Mouse (Mus musculus): Measurements from ENCODE around the gene Cisd3.
"Not testable (repeated sequence)": the region's sequence is repeated elsewhere in the genome, so short reads cannot be mapped to it uniquely, and the experiment has no call there.

The Cisd3 gene

DNA sequence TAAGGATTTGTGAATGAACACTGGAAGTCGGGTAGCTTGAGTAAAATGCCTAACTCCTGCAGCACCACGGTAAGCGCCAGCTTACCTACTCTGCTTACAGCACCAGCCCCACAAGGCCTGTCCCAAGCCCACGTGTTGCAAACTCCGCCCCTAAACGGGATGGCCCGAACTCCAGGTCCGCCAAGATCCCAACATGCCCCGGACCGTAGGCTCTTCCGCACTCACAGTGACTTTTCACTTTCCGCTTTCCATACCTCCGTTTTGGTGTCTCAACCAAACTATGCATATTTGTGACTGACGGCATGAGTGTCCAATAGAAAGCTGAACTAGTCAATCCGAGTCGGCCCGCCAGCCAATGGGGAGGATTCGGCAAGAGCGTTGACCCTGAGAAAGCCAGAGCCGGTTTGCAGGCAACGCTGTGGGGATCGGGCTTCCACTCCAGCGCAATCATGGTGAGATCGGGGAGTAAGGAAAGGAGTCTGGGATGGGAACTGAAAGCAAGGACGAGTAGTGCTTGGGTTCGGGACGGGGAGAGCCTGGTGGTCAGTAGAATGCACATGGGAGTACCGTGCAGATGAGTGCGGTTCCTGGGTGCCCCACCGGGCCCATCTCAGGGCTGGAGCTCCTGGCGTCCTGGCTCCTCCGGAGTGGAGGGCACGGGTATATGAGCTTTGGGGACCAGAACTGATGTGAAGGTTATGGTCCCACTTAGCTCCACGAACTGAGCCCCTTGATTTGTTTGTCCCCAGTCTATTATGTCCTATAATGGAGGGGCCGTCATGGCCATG is 17.6 kb downstream of the Cisd3 start, which contains the start of gene Psmb3:
Psmb3 (plus strand) TSS at position 361 of the 788 bp plus-strand sequence.
- peak; percentile 88 for ATAC-seq (ENCODE audit: insufficient number of reproducible peaks, low FRiP score, low TSS enrichment)

DNA sequence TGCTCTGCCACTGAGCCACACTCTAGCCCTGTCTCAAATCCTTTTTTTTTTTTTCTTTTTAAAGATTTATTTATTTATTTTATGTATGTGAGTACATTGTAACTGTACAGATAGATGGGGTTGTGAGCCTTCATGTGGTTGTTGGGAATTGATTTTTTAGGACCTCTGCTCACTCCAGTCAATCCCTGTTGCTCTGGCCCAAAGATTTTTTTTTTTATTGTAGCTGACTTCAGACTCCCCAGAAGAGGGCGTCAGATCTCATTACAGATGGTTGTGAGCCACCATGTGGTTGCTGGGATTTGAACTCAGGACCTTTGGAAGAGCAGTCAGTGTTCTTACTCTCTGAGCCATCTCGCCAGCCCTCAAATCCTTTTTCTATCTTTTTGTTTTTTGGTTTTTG is 24.4 kb downstream of the Cisd3 start:
- not testable (repeated sequence) for ATAC-seq (ENCODE audit: insufficient number of reproducible peaks, low FRiP score, low TSS enrichment)

DNA sequence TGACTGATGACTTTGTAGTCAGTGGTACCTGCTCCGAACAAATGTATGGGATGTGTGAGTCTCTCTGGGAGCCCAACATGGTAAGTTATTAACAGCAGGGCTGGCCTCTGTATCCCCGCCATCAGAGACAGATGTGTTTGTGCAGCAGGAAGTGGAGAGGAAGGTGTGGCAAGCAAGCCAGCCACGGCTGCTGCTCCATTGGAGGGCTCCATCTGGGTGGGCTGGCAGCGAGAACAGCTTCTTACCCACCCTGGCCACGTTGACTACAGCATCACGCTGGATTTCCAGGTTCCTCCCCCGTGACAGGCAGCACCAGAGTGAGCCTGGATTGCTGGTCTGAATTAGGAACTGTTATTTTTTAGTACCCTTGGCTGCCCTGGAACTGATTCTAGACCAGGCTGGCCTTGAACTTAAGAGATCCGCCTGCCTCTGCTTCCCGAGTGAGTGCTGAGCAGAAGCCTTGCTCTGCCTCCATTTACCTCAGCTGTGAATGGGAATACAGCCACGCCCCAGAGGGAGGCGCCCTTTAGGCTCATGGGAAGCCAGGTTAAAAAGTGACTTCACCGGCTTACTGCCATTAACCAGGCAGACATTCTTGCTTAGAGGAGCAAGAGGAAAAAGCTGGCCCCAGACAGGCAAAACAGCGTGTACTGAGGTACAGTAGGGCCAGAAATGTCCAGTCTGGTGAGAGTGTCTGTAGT is 25.7 kb downstream of the Cisd3 start:
- no peak for ATAC-seq (ENCODE audit: insufficient number of reproducible peaks, low FRiP score, low TSS enrichment)

DNA sequence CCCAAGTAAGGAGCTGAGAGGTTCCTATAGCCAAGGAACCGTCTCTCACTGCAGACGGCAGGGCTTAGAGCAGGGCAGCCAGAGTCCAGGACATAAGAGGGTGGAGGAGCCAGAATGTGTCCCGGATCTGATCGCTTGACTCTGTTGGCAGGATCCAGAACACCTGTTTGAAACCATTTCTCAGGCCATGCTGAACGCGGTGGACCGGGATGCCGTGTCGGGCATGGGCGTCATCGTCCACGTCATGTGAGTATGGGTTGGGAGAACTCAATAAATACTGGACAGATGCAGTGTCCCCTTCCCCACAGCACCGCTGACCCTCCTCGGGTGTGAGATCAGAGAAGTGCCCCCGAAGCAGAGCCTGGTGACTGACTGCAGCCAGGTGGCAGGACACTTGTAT is 26.7 kb downstream of the Cisd3 start:
- no peak for ATAC-seq (ENCODE audit: insufficient number of reproducible peaks, low FRiP score, low TSS enrichment)

DNA sequence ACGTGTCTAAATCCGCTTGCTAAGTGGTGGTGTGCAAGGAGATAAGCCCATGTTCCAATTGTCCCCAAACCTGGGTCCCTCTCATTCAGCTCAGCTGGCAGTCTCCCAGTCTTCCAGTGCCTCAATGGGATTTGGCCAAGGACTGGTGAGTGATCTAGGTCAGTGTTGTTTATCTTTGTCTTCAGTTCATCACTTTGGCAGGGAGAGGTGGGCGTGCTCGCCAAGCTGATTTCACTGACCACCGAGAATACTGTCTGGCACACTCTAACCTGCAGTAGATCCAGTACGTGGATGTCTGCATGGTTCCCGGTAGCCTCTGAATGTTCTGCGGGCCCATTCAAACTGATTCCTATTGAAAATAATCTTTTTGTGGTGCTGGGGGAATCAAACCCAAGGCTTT is 28.3 kb downstream of the Cisd3 start:
- ATAC-seq (ENCODE audit: insufficient number of reproducible peaks, low FRiP score, low TSS enrichment) = no peak

DNA sequence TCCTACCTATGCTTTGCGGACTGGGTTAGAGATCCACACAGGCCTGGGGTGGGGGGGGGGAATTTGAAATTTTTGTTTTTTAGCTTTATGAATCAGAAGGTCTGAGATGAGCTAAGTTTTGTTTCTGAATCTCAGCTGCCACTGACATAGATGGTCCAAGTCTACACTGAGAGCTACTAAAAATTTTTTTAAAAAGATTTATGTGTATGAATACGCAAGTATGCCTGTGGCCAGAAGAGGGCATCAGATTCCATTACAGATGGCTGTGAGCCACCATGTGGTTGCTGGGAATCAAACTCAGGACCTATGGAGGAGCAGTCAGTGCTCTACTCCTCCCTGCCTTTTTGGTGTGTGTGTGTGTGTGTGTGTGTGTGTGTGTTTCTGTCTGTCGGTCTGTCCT is 28.7 kb downstream of the Cisd3 start:
- no peak for ATAC-seq (ENCODE audit: insufficient number of reproducible peaks, low FRiP score, low TSS enrichment)

DNA sequence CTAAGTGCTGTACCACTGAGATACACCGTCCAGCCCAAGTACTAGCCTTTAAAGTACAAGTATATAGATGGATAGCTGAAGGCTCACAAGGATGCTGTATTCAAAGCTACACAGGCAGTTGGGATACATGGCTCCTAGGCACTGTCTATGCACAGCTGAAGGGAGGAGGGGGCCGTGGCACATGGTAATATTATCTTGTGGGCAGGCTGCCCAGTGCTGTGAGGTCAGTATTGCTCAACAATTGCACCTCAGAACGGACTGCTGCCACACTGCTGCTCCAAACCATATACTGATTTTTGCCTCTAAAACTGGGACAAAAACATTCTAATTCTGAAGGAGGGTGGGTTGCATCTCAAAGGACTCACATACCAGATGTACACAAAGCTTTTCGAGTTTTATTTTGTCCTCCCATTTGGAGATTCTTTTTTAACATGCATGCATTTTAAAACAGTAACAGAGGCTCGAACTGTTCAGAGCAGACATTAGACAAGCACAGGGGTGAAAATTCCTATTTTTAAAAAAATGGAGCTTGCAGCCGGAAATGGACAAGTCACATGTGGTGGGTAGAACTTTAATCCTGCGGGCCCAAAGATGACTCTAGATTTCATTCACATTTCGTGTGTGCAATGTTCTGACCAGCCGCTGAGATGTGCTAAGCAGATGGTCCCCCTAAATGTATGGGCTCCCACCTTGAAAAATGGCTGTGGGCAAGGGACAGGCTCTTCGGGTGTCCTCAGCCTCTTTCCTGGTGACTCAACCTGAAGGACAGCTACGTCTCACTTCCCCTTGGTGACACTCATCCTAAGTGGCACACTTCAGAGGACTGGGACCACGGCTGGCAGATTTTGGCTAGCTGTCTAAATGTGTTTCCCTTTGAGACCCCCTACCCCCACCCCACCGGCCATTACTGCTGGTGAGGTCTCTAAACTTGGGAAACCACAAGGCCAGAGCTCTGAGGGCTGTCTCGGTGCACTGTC is 29.4 kb downstream of the Cisd3 start:
- ATAC-seq (ENCODE audit: insufficient number of reproducible peaks, low FRiP score, low TSS enrichment) = no peak

DNA sequence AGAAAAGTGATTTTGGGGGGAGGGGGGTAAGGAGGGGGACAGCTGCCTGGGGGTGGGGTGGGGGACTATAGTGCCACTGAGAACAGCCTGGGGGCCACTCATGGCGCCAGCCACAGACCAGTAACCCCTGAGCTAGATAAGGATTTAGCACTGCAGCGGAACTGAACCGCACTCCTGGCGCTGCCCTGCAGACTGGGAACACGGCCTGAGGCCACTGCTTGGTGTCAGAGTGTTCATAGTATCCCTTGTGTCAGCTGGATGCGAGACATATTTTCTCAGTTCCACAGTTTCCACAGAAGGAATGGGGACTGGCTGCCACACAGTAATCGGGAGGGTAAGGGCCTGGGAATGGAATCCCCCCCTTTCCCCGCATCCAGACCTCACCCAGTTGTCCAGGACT is 30.4 kb downstream of the Cisd3 start:
- no peak for ATAC-seq (ENCODE audit: insufficient number of reproducible peaks, low FRiP score, low TSS enrichment)

DNA sequence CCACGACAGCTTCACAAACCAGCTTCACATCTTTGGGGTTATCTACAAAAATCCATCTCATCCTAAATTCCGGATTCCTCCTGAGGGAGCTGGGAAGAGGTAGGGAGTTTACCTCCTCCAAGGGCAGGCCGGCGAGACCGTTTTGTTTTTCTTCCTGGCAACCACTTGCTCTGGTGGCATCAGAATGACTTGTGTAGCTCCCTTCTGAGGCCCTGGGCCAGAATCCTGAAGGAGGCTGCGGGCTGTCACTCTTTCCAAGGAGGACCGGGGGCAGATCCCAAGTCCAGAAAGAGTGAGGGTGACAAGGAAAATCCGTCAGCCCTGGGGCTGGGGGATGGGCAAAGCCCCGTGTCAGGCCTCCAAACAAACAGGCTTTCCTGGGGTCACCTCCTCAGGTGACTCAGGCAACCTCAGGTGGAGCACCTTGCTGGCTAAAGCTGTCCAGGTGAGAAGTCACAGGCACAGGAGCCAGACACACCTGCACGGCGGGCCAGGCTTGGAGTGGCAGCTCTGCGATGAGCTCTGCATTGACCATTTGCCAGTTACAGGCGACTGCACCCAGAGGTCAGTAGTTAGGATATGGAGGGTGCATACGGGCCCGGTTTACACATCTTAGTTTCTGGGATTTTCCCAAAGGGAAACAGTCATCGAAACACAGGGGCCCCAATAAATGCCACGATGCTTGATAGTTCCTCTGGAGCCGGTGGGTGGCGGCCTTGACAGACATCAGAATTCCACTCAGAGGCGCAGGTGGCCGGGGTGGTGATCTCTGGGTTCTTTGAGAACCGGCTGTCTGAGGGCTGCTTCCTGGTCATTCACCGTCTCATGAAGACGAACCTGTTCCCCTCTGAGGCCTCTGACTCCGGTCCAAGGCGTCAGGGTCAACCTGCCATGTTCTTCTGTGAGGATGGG is 32.0 kb downstream of the Cisd3 start:
- ATAC-seq (ENCODE audit: insufficient number of reproducible peaks, low FRiP score, low TSS enrichment) = no peak

DNA sequence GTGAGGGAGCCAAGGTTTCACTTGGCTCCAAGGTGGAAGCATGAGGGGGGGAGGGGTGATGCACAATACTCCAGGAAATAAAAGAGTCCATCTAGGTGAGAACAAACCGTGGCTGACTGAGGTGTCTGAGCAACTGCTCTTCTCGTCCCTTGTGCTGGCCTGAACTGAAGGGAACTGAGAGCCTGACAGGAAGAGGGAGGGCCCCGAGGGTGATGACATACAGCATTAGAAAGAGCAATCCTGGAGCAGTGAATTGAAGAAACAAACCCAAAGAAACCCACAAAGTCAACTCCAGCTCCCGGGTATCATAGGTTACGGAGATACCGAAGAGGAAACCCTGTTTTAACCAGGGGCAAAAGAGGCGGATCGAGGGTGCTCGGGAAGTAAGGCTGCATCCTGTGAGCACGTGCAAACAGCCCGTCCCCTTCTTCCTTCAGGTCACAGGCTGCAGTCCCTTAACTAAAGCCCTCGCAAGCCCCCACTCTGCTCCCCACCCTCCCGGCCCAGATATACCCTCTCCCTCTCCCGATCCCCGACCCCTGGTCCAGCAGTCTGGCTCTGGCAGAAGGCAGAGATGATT is 32.7 kb downstream of the Cisd3 start:
- no peak for ATAC-seq (ENCODE audit: insufficient number of reproducible peaks, low FRiP score, low TSS enrichment)

DNA sequence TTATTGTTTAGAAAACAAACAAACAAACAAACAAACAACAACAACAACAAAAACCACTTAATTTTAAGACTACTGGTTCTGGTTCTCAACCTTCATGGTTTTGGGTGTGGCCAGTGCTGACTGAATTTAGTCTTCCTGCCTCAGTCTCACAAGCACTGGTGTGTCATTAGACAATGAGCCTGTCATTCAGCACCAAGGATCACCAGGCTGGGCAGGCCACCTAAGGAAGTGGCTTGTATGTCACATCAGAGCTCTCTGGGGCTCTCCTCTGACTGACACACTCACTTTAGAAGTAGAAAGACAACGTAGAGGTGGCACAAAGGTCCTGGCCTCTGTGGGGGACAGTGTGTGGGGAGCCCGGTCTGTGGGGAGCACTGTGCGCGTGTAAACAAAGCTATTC is 33.4 kb downstream of the Cisd3 start:
- ATAC-seq (ENCODE audit: insufficient number of reproducible peaks, low FRiP score, low TSS enrichment) = no peak

DNA sequence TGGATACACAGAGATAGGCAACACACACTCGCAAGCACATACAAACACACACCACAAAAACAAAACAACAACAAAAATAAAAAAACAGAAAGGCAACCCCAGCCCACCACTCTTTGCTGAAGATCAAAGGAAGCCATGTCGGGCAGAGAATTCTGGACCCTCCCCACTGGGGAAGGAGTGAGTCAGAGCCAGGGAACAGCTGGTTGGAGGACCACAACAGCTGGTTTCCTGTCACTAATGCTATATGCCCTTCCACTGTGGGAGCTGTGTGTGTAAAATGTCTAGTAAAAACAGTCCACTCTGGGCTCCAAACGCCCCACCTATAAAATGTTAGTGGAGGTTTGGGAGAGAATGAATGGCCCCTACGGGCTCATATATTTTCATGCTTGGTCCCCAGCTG is 35.7 kb downstream of the Cisd3 start:
- ATAC-seq (ENCODE audit: insufficient number of reproducible peaks, low FRiP score, low TSS enrichment) = no peak

DNA sequence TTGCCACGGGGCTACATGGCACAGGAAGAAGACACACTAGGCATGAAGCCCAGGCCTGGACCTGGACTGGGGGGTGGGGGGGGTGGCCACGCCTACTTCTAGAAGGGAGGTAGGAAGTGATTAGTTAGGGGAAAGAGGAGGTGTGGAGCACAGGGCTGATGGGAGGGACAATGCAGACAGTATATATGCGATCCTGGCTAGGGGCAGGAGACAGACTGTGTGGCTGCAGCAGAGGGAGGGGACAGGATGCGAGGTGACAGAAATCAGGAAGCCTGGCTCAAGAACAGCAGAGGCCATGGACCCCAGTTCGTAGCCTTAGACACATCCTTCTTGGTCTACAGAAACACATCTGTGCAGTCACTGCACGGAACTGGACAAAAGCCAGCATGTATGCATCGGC is 38.1 kb downstream of the Cisd3 start:
- no peak for ATAC-seq (ENCODE audit: insufficient number of reproducible peaks, low FRiP score, low TSS enrichment)

DNA sequence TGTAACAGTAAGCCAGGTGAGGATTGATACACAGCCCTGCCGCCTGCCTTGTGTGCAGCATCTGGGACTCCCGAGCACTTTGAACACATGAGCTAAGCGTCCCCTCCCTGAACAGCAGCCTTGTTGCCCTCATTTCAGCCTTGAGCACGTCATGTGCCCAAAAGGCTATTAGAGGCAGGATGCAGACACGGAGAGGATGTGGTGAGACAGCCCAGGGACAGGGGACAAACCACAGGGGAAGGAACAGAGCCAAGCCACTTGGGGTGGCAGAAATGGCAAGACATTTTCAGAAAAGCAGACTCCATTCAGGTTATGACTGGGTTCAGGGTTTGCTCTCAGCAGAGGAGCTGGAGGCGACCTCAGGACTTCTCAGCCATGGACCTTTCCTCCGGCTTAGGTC is 42.7 kb downstream of the Cisd3 start:
- ATAC-seq (ENCODE audit: insufficient number of reproducible peaks, low FRiP score, low TSS enrichment) = no peak

DNA sequence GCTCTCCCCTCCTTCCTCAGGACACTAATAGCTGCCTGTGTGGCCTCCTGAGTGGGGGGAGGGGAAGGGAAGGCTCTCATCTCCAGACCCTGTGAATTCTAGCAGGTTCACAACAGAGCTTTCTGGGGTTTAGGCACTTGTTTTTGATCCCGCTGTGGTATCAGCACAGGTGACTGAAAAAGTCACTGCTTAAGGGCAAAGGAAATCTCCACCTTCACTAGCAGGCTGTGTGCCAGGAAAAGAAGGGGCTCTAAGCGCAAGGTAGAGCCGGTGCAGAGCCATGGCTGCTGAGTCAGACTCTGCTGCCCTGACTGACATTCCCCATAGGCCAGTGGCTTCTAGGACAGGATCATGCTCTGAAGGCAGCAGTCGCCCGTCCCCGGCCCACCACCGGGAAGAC is 43.1 kb downstream of the Cisd3 start:
- ATAC-seq (ENCODE audit: insufficient number of reproducible peaks, low FRiP score, low TSS enrichment) = no peak

DNA sequence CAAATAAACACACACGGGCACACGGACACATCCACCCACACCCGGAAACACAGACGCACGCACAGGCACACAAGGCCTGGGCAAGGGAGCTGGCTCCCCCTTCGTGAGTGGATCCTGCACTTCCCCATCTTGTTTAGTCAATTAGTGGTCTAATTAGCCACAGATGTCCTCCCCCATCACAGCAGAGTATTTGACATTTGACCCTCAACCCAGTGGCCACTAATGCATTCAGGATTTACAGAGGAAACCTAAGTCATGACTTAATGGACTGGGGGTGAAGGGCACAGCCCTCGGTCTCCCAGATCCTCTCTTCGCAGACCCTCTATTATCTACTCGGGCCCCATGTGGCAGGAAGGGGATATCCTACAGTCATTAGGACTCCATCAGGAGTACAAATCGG is 48.1 kb downstream of the Cisd3 start:
- no peak for ATAC-seq (ENCODE audit: insufficient number of reproducible peaks, low FRiP score, low TSS enrichment)

DNA sequence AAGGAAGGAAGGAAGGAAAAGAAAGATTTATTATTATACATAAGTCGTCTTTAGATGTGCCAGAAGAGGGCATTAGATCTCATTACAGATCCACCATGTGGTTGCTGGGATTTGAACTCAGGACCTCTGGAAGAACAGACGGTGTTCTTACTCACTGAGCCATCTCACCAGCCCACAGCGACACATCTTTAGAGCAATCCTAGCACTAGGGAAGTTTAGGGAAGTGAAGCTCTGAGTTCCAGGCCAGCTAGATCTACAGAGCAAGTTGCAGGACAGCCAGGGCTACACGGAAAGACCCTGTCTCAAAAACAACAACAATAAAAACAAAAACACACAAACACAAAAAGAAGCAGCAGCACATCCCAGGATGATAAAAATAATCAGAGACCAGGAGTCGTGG is 49.2 kb downstream of the Cisd3 start:
- ATAC-seq (ENCODE audit: insufficient number of reproducible peaks, low FRiP score, low TSS enrichment) = not testable (repeated sequence)

DNA sequence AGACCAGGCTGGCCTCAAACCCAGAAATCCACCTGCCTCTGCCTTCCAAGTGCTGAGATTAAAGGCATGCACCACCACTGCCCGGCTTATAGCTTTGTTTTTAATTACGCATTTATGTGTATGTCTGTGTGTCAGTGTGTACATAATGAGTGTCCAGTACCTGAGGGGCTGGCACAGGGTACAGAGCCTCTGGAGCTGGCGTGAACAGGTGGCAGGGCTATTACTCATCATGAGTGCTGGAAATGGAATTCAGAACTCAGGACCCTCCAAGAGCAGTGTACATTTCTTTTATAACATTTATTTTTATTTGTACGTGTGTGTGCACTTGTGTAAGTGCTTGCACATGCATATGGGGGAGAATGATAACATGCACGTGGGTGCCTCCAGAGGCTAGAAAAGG is 51.0 kb downstream of the Cisd3 start:
- ATAC-seq (ENCODE audit: insufficient number of reproducible peaks, low FRiP score, low TSS enrichment) = no peak

DNA sequence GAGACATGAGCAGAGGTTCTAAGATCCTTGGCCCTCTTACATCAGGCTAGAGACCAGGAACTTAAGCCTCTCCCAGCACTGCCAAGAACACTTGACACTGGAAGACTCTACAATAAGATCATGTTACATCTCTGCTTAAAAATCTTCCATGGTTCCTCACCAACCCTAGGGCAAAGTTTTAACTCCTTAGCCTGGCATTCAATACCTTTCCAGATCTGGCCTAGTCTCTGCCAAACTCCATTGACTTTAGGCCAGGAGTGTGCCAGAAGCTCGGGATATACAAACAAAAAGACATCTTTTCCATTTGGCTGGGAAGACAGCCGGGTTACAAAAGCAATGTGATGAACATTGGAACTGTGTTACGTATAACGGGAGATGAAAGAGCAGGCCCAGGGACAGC is 52.0 kb downstream of the Cisd3 start:
- ATAC-seq (ENCODE audit: insufficient number of reproducible peaks, low FRiP score, low TSS enrichment) = no peak

Measured in cerebellum, adult (tissue).